Mouse (Mus musculus): ENCODE data around the gene Stab1. TPM values are rescaled to one million over a fixed set of nuclear protein-coding genes. Genes with fewer than 3 reads are reported as not detected.

The Stab1 gene
- polyA plus RNA-seq, 1 experiment from 2014 or later: 36.6 TPM

DNA sequence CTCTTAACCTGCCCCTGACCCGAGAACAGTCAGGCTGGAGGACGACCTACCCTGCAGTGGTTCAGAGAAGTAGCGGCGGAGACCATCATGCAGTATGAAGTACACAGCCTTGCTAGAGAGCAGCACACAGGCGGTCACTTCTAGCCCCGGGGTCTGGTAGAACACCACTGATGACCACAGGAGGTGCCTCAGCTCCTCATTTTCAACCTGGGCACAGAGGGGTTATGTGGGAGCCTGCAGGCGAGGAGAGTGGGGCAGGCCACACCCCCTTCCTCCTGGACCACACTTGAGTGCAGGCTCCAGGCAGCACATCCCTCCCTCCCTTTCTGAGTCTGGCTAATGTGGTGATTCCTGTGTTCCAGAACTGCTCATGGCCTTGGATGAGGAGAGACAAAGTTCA is 5.1 kb upstream of the Stab1 start:
- Histone ChIP-seq H3K9me3 (replicated peaks; ENCODE audit: control insufficient read depth, low read length) (no peaks in the 10 kb centered on the region), H3K4me1 (ENCODE audit: control insufficient read depth, insufficient read depth, low read length) (peaks cover 15% of the 10 kb centered on the region), H3K9ac (ENCODE audit: low read length) (no peak overlapping the region), H3K4me2 (ENCODE audit: low read depth, low read length) (no peak overlapping the region), H3K4me3 (ENCODE audit: low read length) (no peak overlapping the region), H3K27ac (ENCODE audit: low read length) (peak overlapping the region; percentile 38), H3K36me3 (ENCODE audit: control insufficient read depth, insufficient read depth) (peaks cover 76% of the 10 kb centered on the region), H3K27me3 (ENCODE audit: control insufficient read depth, insufficient read depth, low read length) (no peaks in the 10 kb centered on the region)
- no peak for ATAC-seq (replicated peaks; ENCODE audit: extremely low read depth, insufficient read depth, low FRiP score)
- 84% methylated on average over 7 of the region's 7 CpGs for WGBS

DNA sequence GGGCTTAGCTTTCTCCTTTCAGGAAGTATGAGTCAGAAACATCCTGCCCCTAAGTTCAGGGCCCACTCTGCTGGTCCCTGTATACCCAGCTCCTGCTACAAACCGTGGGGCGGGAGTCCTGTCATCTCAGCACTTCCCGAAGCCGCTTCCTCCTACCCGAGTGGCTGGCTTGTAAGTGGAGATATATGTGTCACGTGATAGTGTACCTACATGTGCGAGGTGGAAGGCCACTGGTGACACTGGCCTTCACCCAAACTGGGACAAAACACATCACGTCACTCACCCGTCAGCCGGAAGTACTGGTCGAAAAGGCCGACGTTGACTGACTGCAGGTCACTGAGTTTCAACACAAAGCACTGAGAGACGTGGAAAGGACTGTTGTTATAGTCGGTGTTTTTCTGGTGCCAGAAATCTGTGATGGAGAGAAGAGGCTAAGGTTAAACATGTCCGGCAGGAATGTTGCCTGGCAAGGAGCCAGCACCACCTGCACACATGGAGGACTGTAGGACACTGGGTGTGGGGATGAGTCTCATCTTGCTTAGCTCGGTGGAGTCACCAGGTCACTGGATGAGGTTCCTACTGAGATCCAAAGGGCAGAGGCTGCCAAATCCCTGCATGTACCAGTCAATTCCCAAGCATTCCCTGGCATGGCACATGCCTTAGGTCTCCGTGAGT is 4.5 kb upstream of the Stab1 start:
- no peak overlapping the region for H3K4me2 ChIP-seq (ENCODE audit: low read depth, low read length)
- H3K4me1 ChIP-seq (ENCODE audit: control insufficient read depth, insufficient read depth, low read length): peaks cover 15% of the 10 kb centered on the region
- H3K9ac ChIP-seq (ENCODE audit: low read length): no peak overlapping the region
- no peaks in the 10 kb centered on the region for H3K27me3 ChIP-seq (ENCODE audit: control insufficient read depth, insufficient read depth, low read length)
- peak overlapping the region; percentile 38 for H3K27ac ChIP-seq (ENCODE audit: low read length)
- H3K4me3 ChIP-seq (ENCODE audit: low read length): no peak overlapping the region
- peak; percentile 32 for ATAC-seq (replicated peaks; ENCODE audit: extremely low read depth, insufficient read depth, low FRiP score)
- 53% methylated on average over 18 of the region's 18 CpGs for WGBS
- H3K9me3 ChIP-seq (replicated peaks; ENCODE audit: control insufficient read depth, low read length): no peaks in the 10 kb centered on the region
- H3K36me3 ChIP-seq (ENCODE audit: control insufficient read depth, insufficient read depth): peaks cover 73% of the 10 kb centered on the region

DNA sequence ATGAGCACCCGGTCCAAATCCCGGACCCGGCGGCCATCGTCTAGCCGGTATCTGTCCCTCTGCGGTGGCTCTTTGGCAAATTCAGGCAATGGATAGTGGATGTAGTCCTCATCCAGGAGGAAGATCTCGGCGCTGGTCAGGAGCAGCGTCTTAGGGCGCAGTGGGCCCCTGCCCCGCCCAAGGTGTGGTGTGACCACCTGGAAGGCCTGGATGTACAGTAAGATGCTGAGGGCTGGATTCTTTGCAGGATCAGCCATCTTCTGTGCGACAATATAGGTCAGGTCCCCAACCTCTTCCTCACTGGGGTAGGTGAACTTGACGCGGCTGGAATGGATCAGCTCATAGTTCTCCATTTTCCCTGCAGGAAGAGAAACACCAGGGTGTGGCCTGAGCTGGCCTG is 3.4 kb upstream of the Stab1 start:
- no peak for ATAC-seq (replicated peaks; ENCODE audit: extremely low read depth, insufficient read depth, low FRiP score)
- no peak overlapping the region for H3K4me2 ChIP-seq (ENCODE audit: low read depth, low read length)
- no peaks in the 10 kb centered on the region for H3K9me3 ChIP-seq (replicated peaks; ENCODE audit: control insufficient read depth, low read length)
- no peak overlapping the region for H3K4me3 ChIP-seq (ENCODE audit: low read length)
- peaks cover 15% of the 10 kb centered on the region for H3K4me1 ChIP-seq (ENCODE audit: control insufficient read depth, insufficient read depth, low read length)
- peaks cover 62% of the 10 kb centered on the region for H3K36me3 ChIP-seq (ENCODE audit: control insufficient read depth, insufficient read depth)
- H3K27me3 ChIP-seq (ENCODE audit: control insufficient read depth, insufficient read depth, low read length): no peaks in the 10 kb centered on the region
- H3K27ac ChIP-seq (ENCODE audit: low read length): peak overlapping the region; percentile 31; the same call in 1 of the 2 replicates
- 94% methylated on average over 15 of the region's 15 CpGs for WGBS
- no peak overlapping the region for H3K9ac ChIP-seq (ENCODE audit: low read length)

DNA sequence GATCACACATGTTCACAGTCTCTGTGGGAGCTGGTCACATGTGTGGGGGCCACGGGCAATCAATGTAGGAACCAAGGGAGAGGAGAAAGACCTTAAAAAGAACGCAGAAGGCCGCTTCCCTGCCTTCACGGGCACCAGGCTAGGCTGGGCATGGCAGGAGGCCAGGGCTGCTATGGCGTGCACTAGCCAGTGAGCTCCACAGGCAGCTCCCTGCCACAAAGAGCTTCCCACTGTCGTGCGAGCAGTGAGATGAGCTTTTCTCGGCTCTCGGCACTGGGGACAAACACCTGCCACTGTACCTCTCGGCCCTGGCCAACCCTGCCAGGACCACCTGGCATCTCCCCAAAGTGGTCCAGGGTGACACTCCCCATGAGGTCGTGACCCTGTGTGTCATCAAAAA is 2.9 kb upstream of the Stab1 start:
- peaks cover 57% of the 10 kb centered on the region for H3K36me3 ChIP-seq (ENCODE audit: control insufficient read depth, insufficient read depth)
- peaks cover 15% of the 10 kb centered on the region for H3K4me1 ChIP-seq (ENCODE audit: control insufficient read depth, insufficient read depth, low read length)
- no peak overlapping the region for H3K4me3 ChIP-seq (ENCODE audit: low read length)
- H3K27me3 ChIP-seq (ENCODE audit: control insufficient read depth, insufficient read depth, low read length): no peaks in the 10 kb centered on the region
- H3K4me2 ChIP-seq (ENCODE audit: low read depth, low read length): no peak overlapping the region
- H3K27ac ChIP-seq (ENCODE audit: low read length): no peak overlapping the region
- WGBS: 92% methylated on average over 11 of the region's 11 CpGs
- H3K9ac ChIP-seq (ENCODE audit: low read length): no peak overlapping the region
- no peaks in the 10 kb centered on the region for H3K9me3 ChIP-seq (replicated peaks; ENCODE audit: control insufficient read depth, low read length)
- ATAC-seq (replicated peaks; ENCODE audit: extremely low read depth, insufficient read depth, low FRiP score): no peak

DNA sequence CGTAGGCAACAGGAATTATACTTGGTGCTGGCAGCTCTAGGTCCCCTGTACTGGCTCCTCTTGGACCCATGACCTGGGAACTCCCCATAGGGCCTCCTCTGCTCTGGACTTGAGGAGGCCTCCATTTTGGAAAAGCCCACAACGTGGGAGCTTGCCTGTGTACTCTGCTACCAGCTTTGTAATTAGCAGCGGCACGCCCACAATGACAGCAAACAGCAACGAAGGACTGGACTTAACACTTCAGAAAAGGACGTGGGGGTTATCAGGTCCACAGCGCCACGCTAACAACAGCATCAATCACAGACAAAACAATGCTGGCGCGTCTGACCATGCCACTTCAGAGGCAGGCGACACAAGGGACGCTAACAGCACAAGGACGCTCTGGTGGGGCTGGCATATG is 2.5 kb upstream of the Stab1 start:
- H3K9me3 ChIP-seq (replicated peaks; ENCODE audit: control insufficient read depth, low read length): no peaks in the 10 kb centered on the region
- no peak overlapping the region for H3K27ac ChIP-seq (ENCODE audit: low read length)
- H3K27me3 ChIP-seq (ENCODE audit: control insufficient read depth, insufficient read depth, low read length): no peaks in the 10 kb centered on the region
- no peak for ATAC-seq (replicated peaks; ENCODE audit: extremely low read depth, insufficient read depth, low FRiP score)
- 73% methylated on average over 13 of the region's 13 CpGs for WGBS
- H3K4me3 ChIP-seq (ENCODE audit: low read length): no peak overlapping the region
- H3K36me3 ChIP-seq (ENCODE audit: control insufficient read depth, insufficient read depth): peaks cover 53% of the 10 kb centered on the region
- H3K4me2 ChIP-seq (ENCODE audit: low read depth, low read length): no peak overlapping the region
- H3K4me1 ChIP-seq (ENCODE audit: control insufficient read depth, insufficient read depth, low read length): peaks cover 16% of the 10 kb centered on the region
- H3K9ac ChIP-seq (ENCODE audit: low read length): no peak overlapping the region

DNA sequence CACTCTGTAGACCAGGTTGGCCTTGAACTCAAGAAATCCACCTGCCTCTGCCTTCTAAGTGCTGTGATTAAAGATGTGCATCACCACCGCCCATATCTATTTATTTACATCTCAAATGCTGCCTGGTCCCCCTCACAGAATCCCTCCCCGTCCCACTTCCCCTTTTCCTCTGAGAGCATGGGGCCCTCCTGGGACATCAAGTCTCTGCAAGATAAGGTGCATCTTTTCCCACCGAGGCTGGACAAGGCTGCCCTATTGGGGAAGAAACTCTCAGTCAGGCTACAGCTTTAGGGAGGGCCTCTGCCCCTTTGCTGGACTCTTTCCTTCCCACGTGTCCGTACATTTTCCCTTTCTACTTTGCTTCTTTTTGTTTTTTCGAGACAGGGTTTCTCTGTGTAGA is 1.1 kb upstream of the Stab1 start:
- H3K36me3 ChIP-seq (ENCODE audit: control insufficient read depth, insufficient read depth): peaks cover 40% of the 10 kb centered on the region
- H3K27me3 ChIP-seq (ENCODE audit: control insufficient read depth, insufficient read depth, low read length): no peaks in the 10 kb centered on the region
- 53% methylated on average over 6 of the region's 6 CpGs for WGBS
- no peak overlapping the region for H3K27ac ChIP-seq (ENCODE audit: low read length)
- ATAC-seq (replicated peaks; ENCODE audit: extremely low read depth, insufficient read depth, low FRiP score): no peak
- no peak overlapping the region for H3K9ac ChIP-seq (ENCODE audit: low read length)
- H3K9me3 ChIP-seq (replicated peaks; ENCODE audit: control insufficient read depth, low read length): no peaks in the 10 kb centered on the region
- peaks cover 25% of the 10 kb centered on the region for H3K4me1 ChIP-seq (ENCODE audit: control insufficient read depth, insufficient read depth, low read length)
- H3K4me3 ChIP-seq (ENCODE audit: low read length): no peak overlapping the region
- H3K4me2 ChIP-seq (ENCODE audit: low read depth, low read length): no peak overlapping the region

DNA sequence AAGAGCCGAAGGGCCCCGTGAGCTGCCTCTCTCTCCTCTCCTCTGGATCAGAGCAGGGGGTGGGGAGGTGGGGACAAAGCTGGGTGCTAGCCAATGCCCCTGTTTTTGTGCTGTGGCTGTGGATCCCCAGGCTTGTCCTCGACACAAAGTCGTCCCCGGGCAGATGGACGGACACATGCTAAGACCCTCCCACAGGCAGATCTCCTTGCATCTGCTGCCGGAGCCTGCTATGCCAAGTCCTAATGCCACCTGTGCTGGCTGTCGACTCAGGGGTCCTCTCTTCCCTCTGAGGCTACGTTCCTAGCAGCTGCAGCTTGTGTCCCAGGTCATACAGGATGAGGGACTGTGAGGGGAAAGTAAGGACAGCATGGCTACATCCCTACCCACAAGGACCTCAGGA is 1.6 kb downstream of the Stab1 start:
- Histone ChIP-seq H3K4me3 (ENCODE audit: low read length) (peak overlapping the region; percentile 50), H3K27ac (ENCODE audit: low read length) (no peak overlapping the region), H3K9ac (ENCODE audit: low read length) (peak overlapping the region; percentile 57), H3K9me3 (replicated peaks; ENCODE audit: control insufficient read depth, low read length) (no peaks in the 10 kb centered on the region), H3K4me1 (ENCODE audit: control insufficient read depth, insufficient read depth, low read length) (peaks cover 19% of the 10 kb centered on the region), H3K27me3 (ENCODE audit: control insufficient read depth, insufficient read depth, low read length) (no peaks in the 10 kb centered on the region), H3K36me3 (ENCODE audit: control insufficient read depth, insufficient read depth) (peaks cover 16% of the 10 kb centered on the region), H3K4me2 (ENCODE audit: low read depth, low read length) (peak overlapping the region; percentile 47)
- no peak for ATAC-seq (replicated peaks; ENCODE audit: extremely low read depth, insufficient read depth, low FRiP score)
- WGBS: 48% methylated on average over 9 of the region's 9 CpGs

DNA sequence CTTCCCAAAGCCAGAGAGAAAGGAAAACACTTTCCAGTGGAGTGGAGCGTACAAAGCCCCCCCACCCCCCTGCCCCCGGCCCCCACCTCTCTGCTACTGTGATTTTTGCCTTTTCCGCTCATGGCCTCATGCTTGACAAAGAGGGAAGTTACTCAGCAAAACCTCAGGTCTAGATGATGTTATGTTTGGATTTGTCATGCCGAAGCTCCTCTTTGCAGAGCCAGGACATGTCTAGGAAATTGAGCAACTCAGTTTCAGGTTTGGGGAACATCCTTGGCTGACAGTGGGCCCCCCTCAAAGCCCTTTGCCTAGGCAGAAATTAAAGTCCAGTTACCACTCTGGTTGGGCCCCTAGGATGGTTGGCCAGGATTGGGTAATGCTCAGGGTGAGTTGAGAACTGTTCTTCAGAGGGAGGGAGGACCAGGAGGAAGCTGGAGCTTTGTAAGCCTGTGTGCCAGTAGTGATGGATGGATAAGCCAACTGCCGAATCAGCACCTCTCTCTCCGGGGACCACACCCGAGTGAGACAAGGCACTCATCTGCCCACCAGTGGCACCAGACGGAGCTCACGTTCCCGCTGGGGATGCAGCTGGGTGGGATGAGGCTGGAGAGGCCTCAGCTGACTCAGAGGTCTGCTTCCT is 2.3 kb downstream of the Stab1 start:
- Histone ChIP-seq H3K4me1 (ENCODE audit: control insufficient read depth, insufficient read depth, low read length) (peaks cover 19% of the 10 kb centered on the region), H3K4me3 (ENCODE audit: low read length) (peak overlapping the region; percentile 50), H3K27me3 (ENCODE audit: control insufficient read depth, insufficient read depth, low read length) (no peaks in the 10 kb centered on the region), H3K4me2 (ENCODE audit: low read depth, low read length) (peak overlapping the region; percentile 47), H3K27ac (ENCODE audit: low read length) (no peak overlapping the region), H3K36me3 (ENCODE audit: control insufficient read depth, insufficient read depth) (peaks cover 9% of the 10 kb centered on the region), H3K9ac (ENCODE audit: low read length) (peak overlapping the region; percentile 30; the same call in 1 of the 2 replicates), H3K9me3 (replicated peaks; ENCODE audit: control insufficient read depth, low read length) (no peaks in the 10 kb centered on the region)
- 46% methylated on average over 10 of the region's 10 CpGs for WGBS
- no peak for ATAC-seq (replicated peaks; ENCODE audit: extremely low read depth, insufficient read depth, low FRiP score)

DNA sequence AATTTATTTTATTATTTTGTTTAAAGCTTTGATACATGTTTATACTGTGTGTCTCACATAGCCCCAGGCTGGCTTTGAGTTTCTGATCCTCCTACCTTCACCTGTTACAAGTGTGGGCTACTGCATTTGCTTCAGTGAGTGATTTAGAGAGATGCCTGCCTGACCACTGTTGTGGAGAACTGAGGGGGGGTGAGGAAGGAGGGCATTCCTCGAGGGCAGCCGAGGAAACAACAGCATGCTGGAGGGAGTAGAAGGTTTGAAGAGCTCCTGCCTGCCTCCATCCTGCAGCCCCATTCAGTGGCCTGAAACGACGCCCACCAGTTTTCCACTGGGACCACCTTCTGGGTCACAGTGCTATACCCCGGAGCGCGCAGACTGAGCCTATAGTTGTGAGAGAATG is 3.0 kb downstream of the Stab1 start:
- ATAC-seq (replicated peaks; ENCODE audit: extremely low read depth, insufficient read depth, low FRiP score): no peak
- peaks cover 19% of the 10 kb centered on the region for H3K4me1 ChIP-seq (ENCODE audit: control insufficient read depth, insufficient read depth, low read length)
- peaks cover 3% of the 10 kb centered on the region for H3K36me3 ChIP-seq (ENCODE audit: control insufficient read depth, insufficient read depth)
- peak overlapping the region; percentile 23; the same call in 1 of the 2 replicates for H3K4me2 ChIP-seq (ENCODE audit: low read depth, low read length)
- H3K4me3 ChIP-seq (ENCODE audit: low read length): no peak overlapping the region
- no peak overlapping the region for H3K27ac ChIP-seq (ENCODE audit: low read length)
- WGBS: 55% methylated on average over 7 of the region's 7 CpGs
- H3K9me3 ChIP-seq (replicated peaks; ENCODE audit: control insufficient read depth, low read length): no peaks in the 10 kb centered on the region
- no peak overlapping the region for H3K9ac ChIP-seq (ENCODE audit: low read length)
- H3K27me3 ChIP-seq (ENCODE audit: control insufficient read depth, insufficient read depth, low read length): no peaks in the 10 kb centered on the region

All from heart, embryonic 16.5 days (tissue).